Mouse (Mus musculus) retina, postnatal 1 day (tissue): ENCODE data around the gene Dnah6.

Experiments used
- DNase-seq: peaks from one replicate; pipeline ENCODE4 v3.0.0-alpha.2; 2012

Dnah6 gene

DNA sequence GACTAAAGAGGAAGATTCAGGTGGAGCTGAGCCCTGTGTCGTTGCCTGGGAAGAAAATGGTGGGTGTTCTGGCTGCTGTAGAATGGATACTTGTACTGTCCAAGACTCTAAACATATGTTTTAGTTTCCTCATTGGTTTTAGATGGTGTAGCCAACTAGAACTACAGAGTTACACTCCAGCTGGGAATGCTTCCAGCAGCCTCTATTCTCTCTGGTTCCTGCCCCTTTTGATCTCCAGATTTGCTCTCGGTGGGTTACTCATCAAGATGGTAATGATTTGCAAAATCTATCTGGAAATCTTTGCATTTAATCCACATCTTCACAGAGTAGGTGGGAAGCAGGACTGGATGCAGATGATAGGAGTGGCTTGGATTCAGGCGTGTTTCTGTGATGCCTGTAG is 80.6 kb downstream of the Dnah6 start:
- DNase-seq: no peak

DNA sequence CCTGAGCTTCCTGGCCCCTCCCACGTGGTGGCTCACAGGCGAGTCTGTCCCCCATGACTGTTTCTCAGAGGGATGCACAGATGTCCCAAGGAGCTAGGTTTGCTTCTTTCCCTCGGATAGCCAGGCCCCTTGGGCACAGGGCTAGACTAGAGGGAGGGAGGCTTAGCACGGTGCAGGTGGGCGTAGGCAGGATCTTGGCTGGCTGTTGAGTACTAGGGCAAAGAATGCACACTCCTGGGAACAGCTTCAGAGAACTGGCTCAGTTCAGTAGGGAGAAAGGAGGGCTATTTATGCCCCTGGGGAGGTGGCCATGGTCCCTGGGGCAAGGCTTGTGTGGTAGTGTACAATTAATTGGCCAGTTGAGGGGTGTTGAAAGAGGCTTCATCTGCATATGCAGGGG is 88.7 kb downstream of the Dnah6 start:
- DNase-seq: no peak

DNA sequence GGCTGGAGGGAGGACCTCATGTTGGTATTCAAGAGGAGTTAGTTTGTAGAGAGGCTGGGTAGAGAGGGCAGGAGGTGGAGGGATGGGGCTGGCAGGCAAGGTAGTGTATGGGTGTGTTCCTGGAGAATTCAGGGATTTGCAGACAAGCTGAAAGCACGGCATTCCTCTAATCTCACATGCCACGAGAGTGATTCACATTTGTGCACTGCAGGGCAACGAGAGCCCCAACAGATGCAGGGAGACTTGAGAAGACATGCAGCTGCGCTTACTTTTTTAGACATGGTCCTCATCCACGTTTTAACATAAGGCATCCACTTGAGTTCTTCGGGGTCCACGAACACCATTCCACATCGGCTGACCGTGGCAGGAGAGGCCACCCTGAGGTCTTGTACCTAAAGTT is 93.9 kb downstream of the Dnah6 start:
- DNase-seq: no peak

DNA sequence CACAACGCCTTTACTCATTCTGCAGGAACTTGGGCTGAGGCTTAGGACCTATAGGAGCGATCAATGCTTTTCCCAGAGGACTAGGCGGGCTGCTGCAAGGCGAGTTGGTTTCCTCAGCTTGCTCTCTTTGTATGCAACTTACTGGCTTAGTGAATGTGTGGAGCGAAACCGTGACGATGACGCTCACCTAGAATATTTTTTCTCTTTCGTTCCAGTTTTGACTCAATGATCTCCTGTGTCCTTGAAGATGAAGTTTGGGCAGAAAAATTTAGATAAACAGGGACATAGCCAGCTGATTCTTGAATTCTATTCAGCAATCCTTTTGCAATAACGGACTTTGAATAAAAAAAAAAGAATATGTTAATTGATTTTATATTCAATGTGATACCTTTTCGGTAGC is 101.1 kb downstream of the Dnah6 start:
- DNase-seq: no peak

DNA sequence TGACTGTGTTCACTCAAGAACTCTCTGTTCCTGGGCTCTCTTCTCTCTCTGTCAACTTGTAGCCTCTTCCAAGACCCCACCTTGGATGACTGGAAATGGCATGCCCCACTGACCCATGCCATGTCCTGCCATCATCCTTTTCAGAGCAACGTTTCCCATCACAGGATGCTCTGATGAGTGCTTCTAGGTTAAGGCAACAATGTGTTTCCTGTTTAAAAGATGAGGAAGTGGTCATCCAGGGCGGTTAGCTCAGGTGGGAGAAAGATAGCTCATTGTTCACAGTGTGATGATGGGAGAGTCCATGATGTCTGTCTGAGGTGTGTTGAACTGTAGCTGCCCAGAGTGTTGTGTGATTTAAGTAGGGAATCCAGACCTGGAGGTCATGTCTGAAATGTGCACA is 107.6 kb downstream of the Dnah6 start:
- DNase-seq: no peak

DNA sequence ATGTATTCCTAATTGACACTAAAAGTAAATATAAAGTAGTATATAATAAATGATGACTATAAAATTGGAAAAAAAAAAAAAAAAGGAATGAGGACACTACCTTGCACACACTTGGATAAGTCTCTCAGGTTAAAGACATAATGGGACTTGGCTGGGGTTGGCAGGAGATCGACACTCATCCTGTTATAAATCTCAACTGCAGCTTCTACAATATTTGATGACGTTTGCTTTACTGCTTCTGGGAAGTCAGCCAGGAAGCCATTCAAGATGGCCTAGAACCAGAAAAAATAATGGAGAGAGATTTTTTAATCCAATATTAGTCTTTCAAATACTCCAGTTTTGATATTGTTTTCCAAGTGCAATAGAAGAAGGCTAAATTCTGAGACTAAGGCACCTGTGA is 108.1 kb downstream of the Dnah6 start:
- DNase-seq: no peak

DNA sequence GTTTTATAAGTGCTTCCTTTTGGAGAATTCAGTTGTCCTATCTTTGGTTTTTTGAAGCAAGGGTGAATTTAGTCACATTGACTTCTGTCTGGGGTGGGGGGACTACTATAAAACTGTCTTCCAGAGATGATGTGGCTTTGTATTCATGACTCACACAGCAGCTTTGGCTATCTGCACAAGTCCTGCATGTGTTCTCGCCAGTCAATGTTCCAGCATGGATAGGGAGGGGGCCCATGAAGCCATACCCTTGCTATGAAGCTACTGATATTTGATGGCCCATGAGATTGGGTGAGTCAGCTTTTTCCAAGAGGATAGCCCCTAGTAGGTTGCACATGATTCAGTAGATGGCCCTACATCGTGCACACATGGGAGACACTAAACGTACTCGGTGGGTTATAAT is 128.3 kb downstream of the Dnah6 start:
- no peak for DNase-seq

DNA sequence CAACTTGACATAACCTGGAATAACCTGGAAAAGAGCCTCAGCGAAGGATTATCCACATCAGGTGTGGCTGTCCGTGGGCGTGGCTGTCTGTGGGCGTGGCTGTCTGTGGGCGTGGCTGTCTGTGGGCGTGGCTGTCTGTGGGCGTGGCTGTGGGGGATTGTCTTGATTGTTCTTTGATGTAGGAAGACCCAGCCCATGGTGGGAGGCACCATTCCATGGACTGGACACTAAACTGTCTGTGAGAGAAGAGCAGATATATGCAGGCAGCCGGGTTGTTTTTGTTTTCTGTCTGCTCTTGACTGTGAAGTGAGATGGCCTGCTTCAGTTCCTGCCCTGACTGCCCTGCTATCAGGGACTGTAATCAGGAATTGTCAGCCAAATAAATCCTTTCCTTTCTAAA is 130.6 kb downstream of the Dnah6 start:
- DNase-seq: no peak

DNA sequence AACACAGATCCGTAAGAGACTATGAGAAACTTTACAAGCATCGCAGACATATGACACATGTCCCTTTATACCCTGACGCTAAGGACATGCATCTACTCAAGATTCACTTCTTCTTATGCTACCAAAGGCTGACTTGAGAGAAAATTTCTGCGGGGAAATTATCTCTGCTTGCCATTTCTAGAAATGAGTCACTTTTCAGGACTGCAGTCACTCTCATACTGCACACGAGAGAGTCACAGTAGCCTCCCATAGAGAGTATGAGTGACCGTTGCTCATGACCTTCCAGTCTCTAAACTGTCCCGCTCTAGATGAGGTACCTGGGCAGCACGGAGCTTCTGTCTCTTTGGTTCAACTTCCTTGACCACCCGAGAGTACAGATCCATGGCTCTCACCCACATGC is 138.9 kb downstream of the Dnah6 start:
- no peak for DNase-seq

DNA sequence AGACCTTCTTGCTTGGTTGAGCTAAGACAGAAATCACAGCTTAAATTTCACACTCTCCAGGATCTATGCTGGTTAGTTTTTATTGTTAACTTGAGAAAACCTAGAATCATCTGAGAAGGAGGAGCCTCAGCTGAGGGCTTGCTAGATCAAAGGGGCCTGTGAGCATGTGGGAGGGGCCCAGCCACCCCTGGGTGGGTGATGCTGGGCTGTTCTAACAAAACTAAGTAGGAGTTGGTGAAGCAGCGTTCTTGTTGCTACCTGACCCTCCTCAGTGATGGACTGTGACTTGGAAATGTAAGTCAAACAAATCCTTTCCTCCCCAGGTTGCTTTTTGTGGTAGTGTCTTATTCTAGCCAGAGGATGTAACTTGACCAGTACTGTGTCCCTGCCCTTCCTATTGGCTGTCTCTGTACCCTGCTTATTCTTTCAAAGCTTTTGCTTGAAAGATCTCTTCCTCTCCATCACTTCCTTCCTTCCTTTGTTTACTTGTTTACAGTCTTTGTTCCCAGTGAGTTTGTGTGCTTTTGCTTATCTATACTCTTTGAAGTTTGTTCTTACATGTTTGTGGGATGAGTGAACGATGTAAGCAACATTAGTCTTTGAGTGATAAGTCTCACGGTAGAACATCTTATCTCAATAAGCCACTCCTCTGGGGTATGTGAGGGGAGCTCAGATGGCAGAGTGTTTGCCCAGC is 149.2 kb downstream of the Dnah6 start:
- DNase-seq: no peak

DNA sequence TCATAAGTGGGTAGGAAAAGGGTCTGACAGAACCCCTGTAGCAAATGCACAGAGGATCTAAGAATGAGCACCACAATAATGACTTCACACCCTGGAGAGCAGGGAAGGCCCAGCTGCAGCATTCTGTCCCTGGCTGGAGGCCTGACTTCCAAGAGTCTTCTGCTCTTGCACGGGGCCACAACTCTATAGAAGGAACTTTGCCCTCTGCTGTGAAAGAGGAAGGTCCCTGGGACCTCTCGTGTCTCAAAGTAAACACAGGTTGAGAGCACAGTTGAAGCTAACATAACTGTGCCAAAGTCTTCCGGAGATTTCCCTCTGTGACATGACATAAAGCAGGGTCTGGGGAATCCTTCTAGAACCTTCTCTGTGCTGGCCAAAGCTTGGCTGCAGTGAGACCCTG is 150.2 kb downstream of the Dnah6 start:
- DNase-seq: no peak

DNA sequence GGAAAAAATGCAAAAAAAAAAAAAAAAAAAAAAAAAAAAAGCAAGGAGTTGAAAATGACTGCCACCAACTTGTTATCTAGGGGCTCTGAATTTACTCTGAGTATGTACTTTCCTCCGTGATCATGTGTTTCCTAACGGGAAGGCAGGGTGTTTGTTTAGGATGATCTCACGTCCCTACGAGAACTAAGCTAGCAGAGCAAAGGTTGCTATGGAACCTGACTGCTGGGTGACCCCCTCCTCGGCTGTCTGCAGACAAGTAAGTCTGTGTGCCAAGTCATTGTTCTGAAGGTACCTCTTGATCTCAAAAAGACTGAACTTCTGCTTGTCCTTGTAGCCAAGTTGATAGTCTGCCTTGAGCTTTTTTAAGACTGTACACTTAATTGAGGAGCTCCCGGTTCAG is 150.8 kb downstream of the Dnah6 start:
- DNase-seq: no peak

DNA sequence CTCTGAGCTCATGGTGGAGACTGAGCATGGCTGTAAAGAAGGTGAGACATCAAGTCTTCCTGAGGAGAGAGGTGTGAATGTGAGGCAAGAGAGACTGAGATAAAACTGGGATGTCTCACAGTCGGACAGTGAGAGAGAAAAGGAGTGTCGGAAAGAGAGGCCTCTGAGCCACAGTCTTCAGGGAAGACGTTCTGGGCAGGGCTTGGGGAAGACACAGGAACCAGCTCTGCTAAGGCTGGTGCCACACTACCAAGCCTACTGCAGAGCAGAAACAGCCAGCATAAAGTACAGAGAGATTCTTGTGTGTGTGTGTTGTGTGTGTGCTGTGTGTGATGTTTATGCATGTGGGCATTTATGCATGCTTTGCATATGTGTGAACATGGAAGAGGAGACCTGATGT is 156.9 kb downstream of the Dnah6 start:
- no peak for DNase-seq

DNA sequence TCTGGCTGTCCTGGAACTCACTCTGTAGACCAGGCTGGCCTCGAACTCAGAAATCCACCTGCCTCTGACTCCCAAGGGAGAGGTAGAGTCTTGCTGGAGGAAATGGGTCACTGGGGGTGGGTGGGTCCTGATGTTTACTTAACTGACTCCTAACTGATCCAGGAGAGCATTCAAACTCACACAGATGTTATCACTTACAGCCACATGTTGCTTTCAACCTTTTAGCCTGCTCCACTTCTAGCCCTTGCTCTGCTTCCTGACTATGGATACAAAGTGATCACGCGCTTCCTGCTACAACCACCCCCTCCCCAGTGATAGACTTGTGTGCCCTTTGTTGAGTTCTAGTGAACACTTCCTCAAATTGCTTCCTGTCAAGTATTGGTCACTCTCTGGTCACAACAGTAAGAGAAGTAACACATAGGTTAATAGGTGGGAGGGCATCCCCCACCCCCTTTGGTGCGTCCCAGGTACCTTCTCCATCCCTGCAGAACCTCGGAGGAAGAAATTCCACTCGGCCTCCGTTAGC is 161.8 kb downstream of the Dnah6 start:
- DNase-seq: no peak

DNA sequence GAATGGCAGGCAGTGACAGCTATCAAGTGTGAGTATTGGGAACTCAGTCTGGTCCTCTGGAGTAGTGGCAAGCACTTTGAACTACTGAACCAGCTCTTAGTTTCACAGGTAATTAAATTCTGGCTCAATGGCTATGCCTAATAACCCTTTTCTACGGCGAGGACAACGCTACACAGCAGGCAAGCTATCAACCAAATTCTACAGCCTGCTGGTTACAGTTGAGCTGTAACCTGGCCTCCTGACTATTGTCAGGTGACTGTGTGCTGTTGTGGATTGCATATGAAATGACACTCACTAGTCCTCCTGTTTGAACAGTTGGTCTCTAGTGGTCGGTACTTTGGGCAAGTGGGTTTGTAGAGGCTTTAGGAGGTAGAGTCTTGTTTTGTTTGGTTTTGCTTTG is 162.3 kb downstream of the Dnah6 start:
- no peak for DNase-seq

DNA sequence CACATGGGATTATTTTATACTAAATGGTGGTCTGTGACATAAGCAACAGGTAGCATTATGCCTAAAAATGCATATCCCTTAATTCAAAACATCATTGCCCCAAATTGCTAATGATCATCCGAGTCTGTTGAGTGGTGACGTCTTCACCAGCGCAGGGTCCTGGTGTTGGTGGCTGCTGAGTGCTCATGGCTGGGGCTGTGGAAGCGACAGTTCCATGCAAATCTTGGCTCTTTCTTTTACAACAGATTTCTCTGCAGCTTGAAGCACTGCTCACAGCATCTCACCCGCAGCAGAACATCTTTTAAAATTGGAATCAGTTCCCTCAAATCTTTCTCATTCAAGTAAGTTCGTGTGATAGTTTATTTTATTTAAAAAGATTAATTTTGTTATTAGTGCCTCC is 166.1 kb downstream of the Dnah6 start:
- no peak for DNase-seq

DNA sequence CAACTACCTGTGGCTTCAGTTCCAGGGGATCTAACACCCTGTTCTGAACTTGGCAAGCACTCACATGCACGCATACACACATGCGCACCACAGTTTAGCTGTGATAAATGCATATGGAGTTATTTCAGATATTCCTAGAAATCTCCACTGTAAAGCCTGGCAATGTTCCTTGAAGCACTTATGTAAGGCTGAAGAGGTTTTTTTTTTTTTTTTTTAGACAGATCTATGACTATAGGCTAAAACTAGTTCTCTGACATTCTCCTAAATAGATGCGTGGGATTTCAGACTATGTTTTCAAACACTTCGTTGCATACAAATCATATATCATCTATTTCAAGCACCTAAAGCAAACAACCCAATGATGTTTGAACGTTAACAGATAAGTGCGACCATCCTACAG is 166.6 kb downstream of the Dnah6 start:
- DNase-seq: no peak

DNA sequence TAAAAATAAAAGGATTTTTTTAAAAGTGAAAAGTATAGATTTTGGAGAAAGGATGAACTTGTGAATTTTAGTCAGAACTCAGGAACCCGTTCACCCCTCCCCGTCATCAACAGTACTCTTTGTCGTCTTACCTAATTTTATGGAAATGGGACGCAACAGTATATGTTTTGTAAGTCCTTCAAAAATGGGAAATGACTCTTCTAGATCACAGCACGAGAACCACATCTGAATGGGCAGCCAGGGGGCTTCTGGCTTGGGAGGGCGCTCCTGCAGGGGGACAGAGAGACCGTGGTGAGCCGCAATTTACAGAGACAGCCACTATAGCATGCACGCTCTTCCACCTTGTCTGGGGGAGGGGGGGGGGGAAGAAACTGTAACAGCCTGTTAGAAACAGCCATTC is 167.9 kb downstream of the Dnah6 start:
- no peak for DNase-seq

DNA sequence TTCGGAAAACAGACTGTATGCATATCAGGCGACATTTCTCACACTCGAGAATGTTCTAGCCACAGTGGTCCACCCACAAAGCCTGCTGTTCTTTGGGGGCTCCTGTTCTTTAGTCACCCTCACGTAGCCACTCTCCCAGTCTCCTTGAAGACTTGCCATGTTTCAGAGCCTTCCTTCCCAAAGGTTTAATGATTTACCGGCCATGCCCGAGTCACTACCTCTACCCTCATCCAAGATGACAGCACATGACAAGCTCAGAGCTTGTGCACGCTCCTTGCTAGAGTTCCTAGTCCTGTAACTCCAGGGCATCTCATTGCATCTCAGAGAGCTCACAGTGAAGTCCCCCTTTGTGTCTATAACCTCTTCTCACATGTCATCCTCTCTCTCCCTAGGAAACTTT is 174.2 kb downstream of the Dnah6 start:
- DNase-seq: no peak

DNA sequence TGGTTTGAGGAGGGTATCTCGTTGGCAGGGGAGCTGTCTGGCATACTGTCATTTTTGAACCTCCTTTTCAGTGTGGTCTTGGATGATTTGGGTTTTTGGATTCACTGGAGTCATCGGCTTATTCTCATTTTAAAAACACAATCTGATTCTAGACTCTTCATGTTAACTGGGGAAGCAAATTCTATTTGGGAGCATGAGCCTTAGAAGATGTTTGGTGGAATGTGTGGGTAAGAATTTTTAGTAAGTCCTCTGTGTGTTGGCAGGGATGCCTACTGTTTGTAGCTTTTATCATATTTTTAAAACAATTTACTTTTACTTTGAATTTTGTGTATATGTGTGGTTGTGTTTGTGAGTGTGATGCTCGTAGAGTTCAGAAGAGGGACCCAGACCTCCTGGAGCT is 175.5 kb downstream of the Dnah6 start:
- no peak for DNase-seq

DNA sequence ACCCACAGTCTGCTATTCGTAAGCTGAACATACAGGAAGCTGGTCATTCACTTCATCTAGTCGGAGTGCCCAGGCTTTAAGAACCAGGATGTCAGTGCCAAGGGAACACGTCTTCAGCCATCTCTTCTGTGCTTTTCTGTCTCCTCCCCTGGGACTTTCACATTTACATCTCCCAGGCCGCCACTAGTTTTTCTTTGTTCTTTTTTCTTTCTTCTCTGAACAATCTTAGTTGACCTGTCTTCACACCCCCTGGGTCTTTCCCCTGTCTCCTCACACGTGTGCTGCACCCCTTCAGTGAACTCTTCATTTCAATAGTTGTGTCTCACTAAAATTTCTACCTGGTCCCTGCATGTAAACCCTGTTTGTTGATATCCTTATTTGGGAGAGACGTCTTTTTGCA is 179.2 kb downstream of the Dnah6 start:
- no peak for DNase-seq

DNA sequence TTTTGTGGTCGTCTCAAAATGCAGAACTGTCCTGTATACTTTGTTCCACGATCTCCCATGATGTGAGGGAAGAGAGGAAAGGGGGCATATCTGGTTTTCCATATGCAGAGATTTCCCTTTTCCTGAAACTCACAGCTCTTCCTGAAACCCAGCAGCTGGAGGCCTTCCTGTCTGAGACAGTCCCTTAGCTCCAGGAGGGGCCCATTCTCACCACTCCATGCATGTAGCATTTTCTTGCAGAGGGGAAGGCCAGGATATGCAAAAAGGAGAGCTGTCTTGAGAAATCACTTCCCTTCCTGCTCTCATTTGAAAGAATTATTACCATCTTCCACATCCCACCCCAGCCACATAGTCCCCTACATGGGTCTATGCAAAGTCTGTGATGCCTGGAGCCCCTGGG is 183.2 kb downstream of the Dnah6 start:
- no peak for DNase-seq

DNA sequence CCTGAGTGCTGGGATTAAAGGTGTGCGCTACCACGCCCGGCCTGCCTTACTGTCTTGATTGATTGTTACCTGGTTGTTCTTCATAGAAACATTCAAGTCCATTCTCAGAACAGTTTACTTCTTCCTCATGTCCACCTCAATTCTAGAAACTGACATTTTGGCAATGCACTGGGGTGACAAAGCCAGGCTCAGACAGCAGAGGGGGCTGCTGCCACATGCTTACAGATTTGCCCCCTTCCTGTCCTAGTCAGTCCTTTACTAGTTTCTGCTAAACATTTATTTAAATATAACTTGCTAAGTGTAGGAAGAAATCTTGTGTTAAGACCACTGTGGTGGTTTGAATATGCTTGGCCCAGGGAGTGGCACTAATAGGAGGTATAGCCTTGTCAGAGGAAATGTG is 192.6 kb downstream of the Dnah6 start:
- no peak for DNase-seq

DNA sequence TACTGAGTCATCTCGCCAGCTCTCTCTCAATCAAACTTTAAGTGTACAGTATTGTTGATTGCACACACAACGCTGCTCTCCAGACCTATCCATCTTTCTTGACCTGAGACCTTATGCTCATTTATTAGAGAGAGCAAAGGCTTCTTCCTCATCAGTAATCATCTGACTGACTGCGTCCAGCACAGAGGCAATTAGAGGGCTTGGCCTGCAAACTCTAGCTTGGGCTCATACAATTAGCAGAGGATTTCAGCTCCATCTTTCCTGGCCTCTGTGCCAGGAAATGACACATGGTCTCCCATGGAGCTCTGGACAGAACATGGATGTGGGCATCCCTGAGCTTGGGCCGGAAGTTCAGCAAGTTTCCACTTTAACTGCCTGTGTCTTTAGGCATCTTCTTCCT is 193.6 kb downstream of the Dnah6 start:
- peak; percentile 79 for DNase-seq

DNA sequence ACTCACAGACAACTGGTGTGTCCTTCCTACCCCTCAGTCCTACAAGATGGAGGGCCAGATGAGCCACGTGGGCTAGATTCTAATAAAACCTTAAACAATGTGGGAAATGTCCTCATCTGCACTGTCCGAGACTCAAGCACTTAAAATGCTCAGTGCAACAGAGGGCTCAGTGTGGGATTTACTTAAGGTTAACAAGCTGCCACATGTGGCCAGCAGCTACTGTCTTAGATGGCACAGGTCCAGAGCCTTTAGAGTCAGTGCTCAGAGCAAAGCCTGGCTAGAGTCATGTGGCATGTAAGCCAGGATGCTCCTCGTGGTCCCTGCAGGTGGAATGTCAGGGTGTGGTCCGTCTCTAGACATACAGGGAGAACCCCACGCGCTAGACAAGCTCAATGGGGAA is 194.6 kb downstream of the Dnah6 start:
- no peak for DNase-seq

DNA sequence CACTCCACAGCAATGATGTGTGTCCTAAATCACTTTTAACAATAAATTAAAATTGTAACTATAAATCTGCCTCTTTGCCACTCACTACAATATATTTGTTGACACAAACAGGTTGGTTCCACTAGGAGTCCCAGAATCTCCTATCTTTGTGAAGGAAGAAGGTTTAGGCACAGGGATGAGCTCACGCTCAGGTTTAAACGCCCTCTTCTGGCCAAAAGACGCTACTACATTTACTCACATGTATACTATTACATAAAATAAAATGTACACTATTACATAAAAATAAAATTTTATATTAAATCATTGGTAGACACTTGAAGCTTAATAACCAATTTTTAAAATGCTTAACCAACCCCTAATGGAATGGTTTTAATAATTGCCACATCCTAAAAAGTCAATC is 201.4 kb downstream of the Dnah6 start:
- peak; percentile 56 for DNase-seq
